In the genomic region with DNA sequence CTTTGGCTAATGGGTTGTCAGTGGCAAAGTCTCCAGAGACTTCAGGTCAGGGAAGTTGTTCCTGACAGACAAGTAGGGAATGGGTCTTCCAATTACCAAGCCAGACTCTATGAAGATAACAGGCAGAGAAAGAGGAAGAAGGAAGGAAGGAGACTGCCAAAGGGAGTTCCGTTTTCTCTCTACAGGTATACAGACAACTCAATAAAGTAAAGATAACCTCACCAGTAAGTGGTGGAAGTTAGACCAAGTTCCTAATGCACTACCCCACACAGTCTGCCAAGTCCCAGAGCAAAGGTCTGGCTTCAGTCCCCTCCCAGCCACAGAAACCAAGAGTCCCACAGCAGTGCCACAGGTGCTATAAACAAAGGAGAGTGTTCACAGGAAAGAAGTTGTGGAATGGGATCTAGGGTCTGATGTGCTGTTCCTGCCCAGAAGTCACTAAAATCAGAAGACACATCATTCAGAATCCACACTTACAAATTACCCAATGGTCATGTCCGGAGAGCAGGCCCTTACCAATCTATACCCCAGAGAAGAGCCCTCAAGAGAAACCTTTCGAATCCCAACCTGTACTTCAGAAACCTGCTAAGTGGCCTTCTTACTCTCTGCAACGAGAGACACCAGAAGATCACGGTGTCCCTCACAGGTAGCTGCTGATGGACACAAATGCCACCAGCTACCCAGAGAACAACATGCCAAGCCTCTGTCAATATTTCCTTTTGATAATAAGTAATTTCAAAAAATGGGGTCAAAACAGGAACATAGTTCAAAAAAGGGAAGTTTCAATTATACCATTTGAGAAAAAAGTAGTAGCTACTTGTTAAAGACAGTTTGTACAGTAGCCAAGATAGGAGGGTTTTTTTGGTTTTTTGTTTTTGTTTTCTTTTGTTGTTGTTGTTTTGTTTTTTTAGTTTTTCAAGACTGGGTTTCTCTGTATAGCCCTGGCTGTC, we compare ENCODE assay signal across 24 mouse cellular contexts.
DNase-seq lines count a peak whose midpoint lies in the region; ATAC-seq and TF ChIP-seq lines count a peak whose summit lies in the region.
"Had no signal": no experiment of that assay in that cellular context is flagged by ENCODE, and none has a peak within 500 bp of the region (broad histone marks: within the 10 kb centered on the region; RNA-seq: fewer than 3 reads in every experiment).

No protein-coding gene starts in this region.

- DNase-seq in liver, embryonic 11.5 days (ENCODE audit: low spot score) = no peak
- DNase-seq in MEL-GATA-1-ER (ENCODE audit: extremely low read depth, low read depth) = peak; percentile 80
- no peak for DNase-seq in testis, postnatal 14 days (ENCODE audit: low spot score)
- no peak for DNase-seq in right cerebral cortex, postnatal 10 days (ENCODE audit: low spot score in 2 of 2)
- DNase-seq in spleen, adult 18-20 months = no peak
- DNase-seq: adrenal gland, postnatal 10 days; cerebellum, adult 9-11 months; kidney, adult 9 months; kidney, postnatal 14 days; left cerebral cortex, postnatal 4 days; liver, embryonic 13.5 days; lung, postnatal 4 days; thymus, adult 2 months; thymus, postnatal 4 days had no signal

- WGBS in liver, embryonic 16.5 days (ENCODE audit: insufficient replicate concordance) = 40% methylated on average over 5 of the region's 5 CpGs
- 70% methylated on average over 5 of the region's 5 CpGs for WGBS in liver, embryonic 11.5 days
- WGBS in intestine, postnatal 0 days = 76% methylated on average over 5 of the region's 5 CpGs
- WGBS in small intestine, adult 2 months = 43% methylated on average over 5 of the region's 5 CpGs

- no peaks in the 10 kb centered on the region for H3K9me3 ChIP-seq in liver, embryonic 16.5 days (replicated peaks; ENCODE audit: control insufficient read depth, low read length)
- H3K9me3 ChIP-seq in liver, embryonic 11.5 days (ENCODE audit: control insufficient read depth, low read length) = no peaks in the 10 kb centered on the region
- no peaks in the 10 kb centered on the region for H3K9me3 ChIP-seq in intestine, postnatal 0 days (ENCODE audit: control insufficient read depth)
- H3K9me3 ChIP-seq: embryonic facial prominence, embryonic 10.5 days; forebrain, embryonic 15.5 days; hindbrain, embryonic 13.5 days; liver, embryonic 13.5 days; lung, embryonic 15.5 days; stomach, embryonic 15.5 days had no signal

- peaks cover 27% of the 10 kb centered on the region for H3K4me1 ChIP-seq in liver, embryonic 16.5 days (ENCODE audit: control insufficient read depth, low read depth, low read length)
- H3K4me1 ChIP-seq in liver, embryonic 11.5 days (replicated peaks; ENCODE audit: control insufficient read depth, insufficient read depth, low read length) = peaks cover 25% of the 10 kb centered on the region
- no peaks in the 10 kb centered on the region; the same call in 1 of the 2 replicates for H3K4me1 ChIP-seq in intestine, postnatal 0 days (replicated peaks; ENCODE audit: control insufficient read depth, insufficient read depth, low read length)
- H3K4me1 ChIP-seq in small intestine, adult 2 months (ENCODE audit: control insufficient read depth, insufficient read depth, insufficient read length, low read length) = peaks cover 15% of the 10 kb centered on the region; the same call in 1 of the 2 replicates
- H3K4me1 ChIP-seq: forebrain, embryonic 15.5 days; stomach, embryonic 15.5 days had no signal

- no peak overlapping the region for H3K9ac ChIP-seq in liver, embryonic 16.5 days (ENCODE audit: low read depth, low read length)
- no peak overlapping the region for H3K9ac ChIP-seq in liver, embryonic 11.5 days (ENCODE audit: low read depth, low read length)
- H3K9ac ChIP-seq in intestine, postnatal 0 days (ENCODE audit: low read depth, low read length) = no peak overlapping the region
- H3K9ac ChIP-seq: forebrain, embryonic 15.5 days; hindbrain, embryonic 13.5 days; liver, embryonic 13.5 days; lung, embryonic 15.5 days; stomach, embryonic 15.5 days had no signal

- no peak overlapping the region for H3K27ac ChIP-seq in liver, embryonic 16.5 days (ENCODE audit: low read length)
- H3K27ac ChIP-seq in liver, embryonic 11.5 days (ENCODE audit: low read depth, low read length) = no peak overlapping the region
- no peak overlapping the region for H3K27ac ChIP-seq in intestine, postnatal 0 days (ENCODE audit: low read depth, low read length)
- peak overlapping the region; percentile 40; the same call in 1 of the 2 replicates for H3K27ac ChIP-seq in small intestine, adult 2 months (ENCODE audit: insufficient read depth, low read depth, low read length)
- H3K27ac ChIP-seq: embryonic facial prominence, embryonic 10.5 days; forebrain, embryonic 15.5 days; hindbrain, embryonic 13.5 days; liver, embryonic 13.5 days; lung, embryonic 15.5 days; stomach, embryonic 15.5 days had no signal

- TF ChIP-seq CTCF in intestine, postnatal 0 days (IDR thresholded peaks at IDR 0.05; ENCODE audit: low read depth) = no peak
- no peak for TF ChIP-seq CTCF in small intestine, adult 2 months (IDR thresholded peaks at IDR 0.05; ENCODE audit: extremely low read depth, insufficient read length, insufficient replicate concordance, low read depth, low read length)

- H3K36me3 ChIP-seq in liver, embryonic 16.5 days (ENCODE audit: control insufficient read depth, insufficient read depth) = no peaks in the 10 kb centered on the region
- no peaks in the 10 kb centered on the region for H3K36me3 ChIP-seq in liver, embryonic 11.5 days (ENCODE audit: control insufficient read depth, insufficient read depth, low read length)
- no peaks in the 10 kb centered on the region for H3K36me3 ChIP-seq in intestine, postnatal 0 days (ENCODE audit: control insufficient read depth, insufficient read depth)
- H3K36me3 ChIP-seq in small intestine, adult 2 months (ENCODE audit: control insufficient read depth, insufficient read depth, low read length) = no peaks in the 10 kb centered on the region; the same call in 1 of the 2 replicates
- H3K36me3 ChIP-seq: embryonic facial prominence, embryonic 10.5 days; forebrain, embryonic 15.5 days; hindbrain, embryonic 13.5 days; liver, embryonic 13.5 days; lung, embryonic 15.5 days; stomach, embryonic 15.5 days had no signal

- H3K4me2 ChIP-seq in liver, embryonic 16.5 days (ENCODE audit: low read depth, low read length) = no peak overlapping the region
- no peak overlapping the region for H3K4me2 ChIP-seq in liver, embryonic 11.5 days
- H3K4me2 ChIP-seq in intestine, postnatal 0 days (replicated peaks; ENCODE audit: low read depth) = no peak overlapping the region
- H3K4me2 ChIP-seq: forebrain, embryonic 15.5 days; heart, embryonic 11.5 days; hindbrain, embryonic 13.5 days; liver, embryonic 13.5 days; lung, embryonic 15.5 days; midbrain, embryonic 11.5 days; stomach, embryonic 15.5 days had no signal

- 0 out of 2 replicates have a peak, but pooled peaks have one; percentile 12 for ATAC-seq in liver, embryonic 16.5 days (ENCODE audit: low read depth)
- no peak for ATAC-seq in liver, embryonic 11.5 days (replicated peaks; ENCODE audit: low FRiP score)
- ATAC-seq in intestine, postnatal 0 days = peak; percentile 54
- ATAC-seq: forebrain, embryonic 15.5 days had no signal

- H3K4me3 ChIP-seq in liver, embryonic 16.5 days (ENCODE audit: low read depth, low read length) = no peak overlapping the region
- no peak overlapping the region for H3K4me3 ChIP-seq in liver, embryonic 11.5 days (ENCODE audit: low read depth, low read length)
- no peak overlapping the region for H3K4me3 ChIP-seq in intestine, postnatal 0 days (ENCODE audit: low read depth, low read length)
- H3K4me3 ChIP-seq in small intestine, adult 2 months (ENCODE audit: low read depth, low read length) = no peak overlapping the region
- H3K4me3 ChIP-seq: embryonic facial prominence, embryonic 10.5 days; forebrain, embryonic 15.5 days; hindbrain, embryonic 13.5 days; liver, embryonic 13.5 days; lung, embryonic 15.5 days; stomach, embryonic 15.5 days had no signal

- no peaks in the 10 kb centered on the region for H3K27me3 ChIP-seq in liver, embryonic 16.5 days (ENCODE audit: control insufficient read depth, insufficient read depth, low read depth, low read length)
- H3K27me3 ChIP-seq in liver, embryonic 11.5 days (replicated peaks; ENCODE audit: control insufficient read depth, insufficient read depth, low read length) = no peaks in the 10 kb centered on the region
- H3K27me3 ChIP-seq in intestine, postnatal 0 days (replicated peaks; ENCODE audit: control insufficient read depth, insufficient read depth, low read length) = no peaks in the 10 kb centered on the region
- no peaks in the 10 kb centered on the region for H3K27me3 ChIP-seq in small intestine, adult 2 months (ENCODE audit: control insufficient read depth, insufficient read depth, low read length)
- H3K27me3 ChIP-seq: forebrain, embryonic 15.5 days; hindbrain, embryonic 13.5 days; liver, embryonic 13.5 days; lung, embryonic 15.5 days; stomach, embryonic 15.5 days had no signal

- no peak for TF ChIP-seq POLR2A in small intestine, adult 2 months (IDR thresholded peaks at IDR 0.05; ENCODE audit: low read depth, low read length)
